Mouse (Mus musculus): Measurements from ENCODE around the gene Myadm. TPM values are rescaled to one million over a fixed set of nuclear protein-coding genes. Genes with fewer than 3 reads are reported as not detected.
"Not testable (repeated sequence)": the region's sequence is repeated elsewhere in the genome, so short reads cannot be mapped to it uniquely, and the experiment has no call there.

The Myadm gene
- polyA plus RNA-seq, 1 experiment from 2014 or later, result 37.7 TPM

DNA sequence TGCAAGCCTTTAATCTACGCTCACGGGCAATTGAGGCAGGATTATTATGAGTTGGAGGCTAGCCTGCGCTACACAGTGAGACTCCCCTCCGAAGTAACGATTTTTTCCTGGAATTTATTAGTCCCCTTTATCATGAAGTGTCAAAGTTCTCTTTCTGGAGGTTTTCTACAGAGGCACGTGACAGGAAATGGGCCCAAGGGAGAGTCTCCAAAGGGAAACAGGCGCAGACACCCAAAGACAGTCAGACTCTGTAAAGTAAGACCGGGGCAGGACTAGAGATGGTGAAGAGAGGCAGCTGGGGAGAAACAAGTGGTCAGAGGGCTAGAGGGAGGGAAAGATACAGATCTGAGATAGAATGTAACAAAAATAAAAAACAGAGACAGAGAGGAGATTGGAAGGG is 21.0 kb upstream of the Myadm start:
- no peak overlapping the region for H3K4me3 ChIP-seq (ENCODE audit: low read depth, low read length)
- peaks cover 5% of the 10 kb centered on the region; the same call in 1 of the 2 replicates for H3K27me3 ChIP-seq (ENCODE audit: control insufficient read depth, insufficient read depth, low read length)
- no peak overlapping the region for H3K9ac ChIP-seq (ENCODE audit: low read length)
- H3K9me3 ChIP-seq (ENCODE audit: control insufficient read depth, low read length), result no peaks in the 10 kb centered on the region
- H3K27ac ChIP-seq (replicated peaks; ENCODE audit: low read depth, low read length), result no peak overlapping the region
- no peaks in the 10 kb centered on the region for H3K36me3 ChIP-seq (ENCODE audit: control insufficient read depth, insufficient read depth, low read length)
- H3K4me1 ChIP-seq (ENCODE audit: control insufficient read depth, insufficient read depth, low read length), result no peaks in the 10 kb centered on the region
- DNase-seq (ENCODE audit: low spot score) (no peak), ATAC-seq (ENCODE audit: insufficient number of reproducible peaks, low FRiP score, low TSS enrichment, low read depth) (no peak)
- H3K4me2 ChIP-seq (ENCODE audit: low read depth, severe bottlenecking), result no peak overlapping the region
- WGBS, result 66% methylated on average over 8 of the region's 8 CpGs

DNA sequence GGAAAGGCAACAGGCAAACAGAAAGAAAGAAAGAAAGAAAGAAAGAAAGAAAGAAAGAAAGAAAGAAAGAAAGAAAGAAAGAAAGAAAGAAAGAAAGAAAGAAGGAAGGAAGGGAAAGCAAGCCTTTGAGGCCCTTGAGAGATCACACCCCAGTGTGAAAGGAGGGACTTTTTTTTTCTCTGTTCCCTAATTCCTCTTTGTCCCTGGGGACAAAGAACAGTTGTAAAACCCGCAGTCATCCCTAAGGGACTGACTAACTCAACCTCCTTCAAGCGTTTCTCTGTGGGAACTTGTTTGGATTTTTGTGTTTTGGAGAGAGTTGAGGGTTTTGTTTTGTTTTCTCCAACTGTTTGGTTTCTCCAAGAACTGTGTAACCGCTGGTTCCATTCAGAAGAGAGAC is 20.6 kb upstream of the Myadm start:
- H3K27ac ChIP-seq (replicated peaks; ENCODE audit: low read depth, low read length), result no peak overlapping the region
- DNase-seq (ENCODE audit: low spot score) (no peak), ATAC-seq (ENCODE audit: insufficient number of reproducible peaks, low FRiP score, low TSS enrichment, low read depth) (no peak)
- WGBS, result 37% methylated on average over 3 of the region's 3 CpGs
- peaks cover 5% of the 10 kb centered on the region; the same call in 1 of the 2 replicates for H3K27me3 ChIP-seq (ENCODE audit: control insufficient read depth, insufficient read depth, low read length)
- H3K9me3 ChIP-seq (ENCODE audit: control insufficient read depth, low read length), result no peaks in the 10 kb centered on the region
- no peaks in the 10 kb centered on the region for H3K4me1 ChIP-seq (ENCODE audit: control insufficient read depth, insufficient read depth, low read length)
- H3K36me3 ChIP-seq (ENCODE audit: control insufficient read depth, insufficient read depth, low read length), result no peaks in the 10 kb centered on the region
- no peak overlapping the region for H3K9ac ChIP-seq (ENCODE audit: low read length)
- no peak overlapping the region for H3K4me3 ChIP-seq (ENCODE audit: low read depth, low read length)
- H3K4me2 ChIP-seq (ENCODE audit: low read depth, severe bottlenecking), result no peak overlapping the region

DNA sequence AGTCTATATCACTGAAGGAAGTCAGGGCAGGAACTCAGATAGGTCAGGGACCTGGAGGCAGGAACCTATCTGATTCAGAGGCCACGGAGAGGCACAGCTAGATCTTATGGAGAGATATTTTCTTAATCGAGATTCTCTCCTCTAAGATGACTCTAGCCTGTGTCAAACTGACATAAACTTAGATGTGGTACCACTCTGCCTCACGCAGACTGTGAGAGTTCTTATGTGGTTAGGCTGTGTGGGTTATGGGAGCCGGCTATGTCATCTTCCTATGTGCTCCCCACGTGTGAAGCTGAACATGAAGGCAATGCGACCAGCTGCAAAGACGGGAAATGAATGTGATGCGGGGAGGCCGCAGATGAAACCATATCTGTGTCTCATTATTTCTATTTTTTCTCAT is 16.7 kb upstream of the Myadm start:
- Histone ChIP-seq H3K9me3 (ENCODE audit: control insufficient read depth, low read length) (no peaks in the 10 kb centered on the region), H3K4me1 (ENCODE audit: control insufficient read depth, insufficient read depth, low read length) (no peaks in the 10 kb centered on the region), H3K36me3 (ENCODE audit: control insufficient read depth, insufficient read depth, low read length) (no peaks in the 10 kb centered on the region), H3K4me3 (ENCODE audit: low read depth, low read length) (no peak overlapping the region), H3K4me2 (ENCODE audit: low read depth, severe bottlenecking) (no peak overlapping the region), H3K27ac (replicated peaks; ENCODE audit: low read depth, low read length) (no peak overlapping the region), H3K27me3 (ENCODE audit: control insufficient read depth, insufficient read depth, low read length) (no peaks in the 10 kb centered on the region), H3K9ac (ENCODE audit: low read length) (no peak overlapping the region)
- ATAC-seq (ENCODE audit: insufficient number of reproducible peaks, low FRiP score, low TSS enrichment, low read depth), result no peak
- DNase-seq (ENCODE audit: low spot score), result no peak
- 89% methylated on average over 9 of the region's 9 CpGs for WGBS

DNA sequence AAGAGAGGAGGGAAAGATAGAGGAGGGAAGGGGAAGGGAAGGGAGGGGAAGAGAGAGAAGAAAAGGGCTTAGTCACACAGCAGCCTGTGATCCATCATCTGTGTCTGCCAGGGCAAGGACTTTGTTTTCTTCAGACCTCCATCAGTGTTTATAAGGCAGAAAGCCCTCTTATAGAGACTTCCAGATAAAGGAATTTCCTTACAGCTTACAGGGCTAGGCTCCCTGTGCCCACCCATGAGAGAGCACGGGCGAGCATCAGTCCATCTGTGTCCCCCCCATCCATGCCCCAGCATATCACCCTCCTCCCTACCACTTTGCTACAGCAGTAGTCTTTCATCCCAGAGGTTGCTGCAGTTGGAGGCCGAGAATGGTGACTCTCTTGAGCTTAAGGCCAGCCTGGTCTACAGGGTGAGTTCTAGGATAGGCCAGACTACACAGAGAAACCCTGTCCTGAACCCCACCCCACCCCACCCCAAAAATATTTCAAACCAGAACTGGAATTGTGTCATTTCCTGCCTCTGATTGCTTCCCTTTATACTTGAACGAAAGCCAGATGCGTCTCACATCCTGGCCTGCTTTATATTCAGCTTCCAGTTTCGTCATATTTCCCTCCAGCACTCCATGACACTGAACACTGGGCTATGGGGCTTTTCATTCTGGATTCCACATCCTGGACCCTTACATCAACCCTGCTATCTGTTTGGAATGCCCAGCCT is 13.3 kb upstream of the Myadm start:
- no peaks in the 10 kb centered on the region for H3K27me3 ChIP-seq (ENCODE audit: control insufficient read depth, insufficient read depth, low read length)

DNA sequence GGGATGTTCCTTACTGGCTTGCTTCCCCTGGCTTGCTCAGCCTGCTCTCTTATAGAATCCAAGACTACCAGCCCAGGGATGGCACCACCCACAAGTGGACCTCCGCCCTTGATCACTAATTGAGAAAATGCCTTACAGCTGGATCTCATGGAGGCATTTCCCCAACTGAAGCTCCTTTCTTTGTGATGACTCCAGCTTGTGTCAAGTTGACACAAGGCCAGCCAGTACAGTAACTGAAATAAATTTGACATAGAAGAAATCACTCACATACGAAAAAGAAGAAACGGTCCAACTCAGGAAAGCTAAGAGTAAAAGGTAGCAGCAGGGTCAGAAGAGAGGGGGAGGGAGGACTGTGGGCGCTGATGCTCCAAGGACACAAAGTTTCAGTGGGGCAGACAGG is 12.1 kb upstream of the Myadm start:
- H3K27me3 ChIP-seq (ENCODE audit: control insufficient read depth, insufficient read depth, low read length); H3K9me3 ChIP-seq (ENCODE audit: control insufficient read depth, low read length); H3K27ac ChIP-seq (replicated peaks; ENCODE audit: low read depth, low read length); H3K36me3 ChIP-seq (ENCODE audit: control insufficient read depth, insufficient read depth, low read length); H3K4me2 ChIP-seq (ENCODE audit: low read depth, severe bottlenecking); DNase-seq (ENCODE audit: low spot score); H3K4me3 ChIP-seq (ENCODE audit: low read depth, low read length); H3K4me1 ChIP-seq (ENCODE audit: control insufficient read depth, insufficient read depth, low read length); H3K9ac ChIP-seq (ENCODE audit: low read length); ATAC-seq (ENCODE audit: insufficient number of reproducible peaks, low FRiP score, low TSS enrichment, low read depth): not testable (repeated sequence)
- WGBS, result 29% methylated on average over 4 of the region's 4 CpGs

More for the DNA sequence above, 13.3 kb upstream of the Myadm start:
- 48% methylated on average over 6 of the region's 6 CpGs for WGBS
- Histone ChIP-seq H3K27ac (replicated peaks; ENCODE audit: low read depth, low read length) (no peak overlapping the region), H3K4me3 (ENCODE audit: low read depth, low read length) (no peak overlapping the region), H3K4me2 (ENCODE audit: low read depth, severe bottlenecking) (no peak overlapping the region), H3K36me3 (ENCODE audit: control insufficient read depth, insufficient read depth, low read length) (no peaks in the 10 kb centered on the region), H3K4me1 (ENCODE audit: control insufficient read depth, insufficient read depth, low read length) (no peaks in the 10 kb centered on the region), H3K9ac (ENCODE audit: low read length) (no peak overlapping the region), H3K9me3 (ENCODE audit: control insufficient read depth, low read length) (no peaks in the 10 kb centered on the region)
- ATAC-seq (ENCODE audit: insufficient number of reproducible peaks, low FRiP score, low TSS enrichment, low read depth), result 0 out of 2 replicates have a peak, but pooled peaks have one; percentile 35
- no peak for DNase-seq (ENCODE audit: low spot score)

- Histone ChIP-seq H3K4me3 (ENCODE audit: low read depth, low read length) (no peak overlapping the region), H3K9me3 (ENCODE audit: control insufficient read depth, low read length) (no peaks in the 10 kb centered on the region), H3K36me3 (ENCODE audit: control insufficient read depth, insufficient read depth, low read length) (no peaks in the 10 kb centered on the region), H3K27me3 (ENCODE audit: control insufficient read depth, insufficient read depth, low read length) (no peaks in the 10 kb centered on the region), H3K27ac (replicated peaks; ENCODE audit: low read depth, low read length) (no peak overlapping the region), H3K4me1 (ENCODE audit: control insufficient read depth, insufficient read depth, low read length) (no peaks in the 10 kb centered on the region), H3K9ac (ENCODE audit: low read length) (no peak overlapping the region), H3K4me2 (ENCODE audit: low read depth, severe bottlenecking) (no peak overlapping the region)
- 80% methylated on average over 5 of the region's 5 CpGs for WGBS
- ATAC-seq (ENCODE audit: insufficient number of reproducible peaks, low FRiP score, low TSS enrichment, low read depth), result no peak
- DNase-seq (ENCODE audit: low spot score), result no peak
Measured at GRCm38 (mm10) chr7:3280080-3280653, 8.7 kb upstream of the Myadm start.

DNA sequence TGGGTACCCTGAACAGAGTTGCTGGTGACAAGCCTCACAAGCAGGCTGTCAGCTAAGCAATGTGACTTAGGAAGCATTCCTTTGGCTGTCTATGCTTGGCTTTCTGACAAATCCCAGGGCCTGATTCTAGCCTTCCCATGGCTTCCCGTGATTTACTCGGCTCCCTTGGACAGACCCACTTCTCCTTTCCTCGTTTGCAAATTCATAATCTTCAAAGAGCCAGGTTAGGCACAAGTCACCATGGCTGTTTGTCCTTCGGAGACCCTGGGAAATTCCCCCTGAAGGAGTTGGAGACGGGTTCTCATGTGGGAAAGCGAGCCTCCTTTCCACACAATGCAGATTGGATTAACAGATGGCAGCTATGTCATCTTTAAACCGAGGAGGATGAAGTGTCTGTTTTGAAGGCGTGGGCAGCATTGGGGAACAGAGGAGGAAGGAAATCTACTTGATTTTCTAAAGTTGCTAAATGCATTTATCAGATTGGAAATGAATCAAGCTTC is 8.2 kb upstream of the Myadm start:
- H3K9me3 ChIP-seq (ENCODE audit: control insufficient read depth, low read length), result no peaks in the 10 kb centered on the region
- H3K27ac ChIP-seq (replicated peaks; ENCODE audit: low read depth, low read length), result no peak overlapping the region
- H3K4me2 ChIP-seq (ENCODE audit: low read depth, severe bottlenecking), result no peak overlapping the region
- H3K9ac ChIP-seq (ENCODE audit: low read length), result no peak overlapping the region
- 53% methylated on average over 8 of the region's 8 CpGs for WGBS
- H3K4me3 ChIP-seq (ENCODE audit: low read depth, low read length), result no peak overlapping the region
- no peaks in the 10 kb centered on the region for H3K4me1 ChIP-seq (ENCODE audit: control insufficient read depth, insufficient read depth, low read length)
- no peaks in the 10 kb centered on the region for H3K36me3 ChIP-seq (ENCODE audit: control insufficient read depth, insufficient read depth, low read length)
- no peaks in the 10 kb centered on the region for H3K27me3 ChIP-seq (ENCODE audit: control insufficient read depth, insufficient read depth, low read length)
- ATAC-seq (ENCODE audit: insufficient number of reproducible peaks, low FRiP score, low TSS enrichment, low read depth) (no peak), DNase-seq (ENCODE audit: low spot score) (no peak)

DNA sequence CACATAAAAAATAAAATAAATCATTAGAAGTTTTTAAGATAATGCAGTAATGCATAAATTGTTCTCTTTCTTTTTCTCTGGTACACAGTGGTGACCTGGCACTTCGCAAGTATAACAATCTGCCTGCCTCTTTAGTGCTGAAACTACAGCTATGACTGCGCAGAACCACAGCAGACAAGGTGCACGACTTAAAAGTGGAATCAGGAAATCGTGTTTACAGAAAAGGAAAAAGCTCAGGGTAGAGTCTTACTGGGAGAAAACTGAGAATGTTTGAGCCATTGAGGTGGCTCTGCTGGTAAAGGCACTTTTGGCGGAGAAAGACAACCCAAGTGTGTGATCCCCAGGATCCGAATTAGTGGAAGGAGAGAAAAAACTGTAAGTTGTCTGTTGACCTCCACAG is 7.1 kb upstream of the Myadm start:
- 86% methylated on average over 6 of the region's 6 CpGs for WGBS
- Histone ChIP-seq H3K27me3 (ENCODE audit: control insufficient read depth, insufficient read depth, low read length) (no peaks in the 10 kb centered on the region), H3K27ac (replicated peaks; ENCODE audit: low read depth, low read length) (no peak overlapping the region), H3K4me1 (ENCODE audit: control insufficient read depth, insufficient read depth, low read length) (no peaks in the 10 kb centered on the region), H3K4me3 (ENCODE audit: low read depth, low read length) (no peak overlapping the region), H3K9me3 (ENCODE audit: control insufficient read depth, low read length) (no peaks in the 10 kb centered on the region), H3K4me2 (ENCODE audit: low read depth, severe bottlenecking) (no peak overlapping the region), H3K36me3 (ENCODE audit: control insufficient read depth, insufficient read depth, low read length) (no peaks in the 10 kb centered on the region), H3K9ac (ENCODE audit: low read length) (no peak overlapping the region)
- DNase-seq (ENCODE audit: low spot score), result no peak
- no peak for ATAC-seq (ENCODE audit: insufficient number of reproducible peaks, low FRiP score, low TSS enrichment, low read depth)

Data from limb, embryonic 11.5 days (tissue).